Mouse (Mus musculus) intestine, embryonic 16.5 days (tissue): ENCODE results near the gene Samsn1. TPM values are rescaled to one million over a fixed set of nuclear protein-coding genes. Genes with fewer than 3 reads are reported as not detected.

ENCODE experiments used
- ATAC-seq: fragments of 200-750 bp; cut with Nextera tagmentation; 2 replicates; pipeline ENCODE4 v1.8.0; 2017; ENCODE audit warnings: moderate TSS enrichment, moderate library complexity
- H3K27ac ChIP-seq: fragments of 300-500 bp; sonication (generic); 2 replicates; pipeline ENCODE4 v1.5.1; 2014; ENCODE audit warnings: mild to moderate bottlenecking, low read length
- H3K27me3 ChIP-seq: fragments of 300-500 bp; sonication (generic); replicated peaks from 2 replicates; pipeline ENCODE4 v1.6.1; 2014; ENCODE audit warnings: low read length, control low read depth, mixed read lengths; ENCODE audit not compliant: control insufficient read depth, insufficient read depth
- H3K36me3 ChIP-seq: fragments of 300-500 bp; sonication (generic); 2 replicates; pipeline ENCODE4 v1.6.1; 2014; ENCODE audit warnings: low read length, control low read depth; ENCODE audit not compliant: control insufficient read depth, insufficient read depth
- H3K4me1 ChIP-seq: fragments of 300-500 bp; sonication (generic); 2 replicates; pipeline ENCODE4 v1.6.1; 2014; ENCODE audit warnings: low read length, control low read depth, mixed read lengths; ENCODE audit not compliant: control insufficient read depth, insufficient read depth
- H3K4me2 ChIP-seq: fragments of 300-500 bp; sonication (generic); 2 replicates; pipeline ENCODE4 v1.6.1; 2014; ENCODE audit warnings: low read depth, low read length, control low read depth
- H3K4me3 ChIP-seq: fragments of 300-500 bp; sonication (generic); 2 replicates; pipeline ENCODE4 v1.5.1; 2014; ENCODE audit warnings: mild to moderate bottlenecking, low read length
- H3K9ac ChIP-seq: fragments of 300-500 bp; sonication (generic); 2 replicates; pipeline ENCODE4 v1.6.1; 2014; ENCODE audit warnings: low read depth, low read length
- H3K9me3 ChIP-seq: fragments of 300-500 bp; sonication (generic); 2 replicates; pipeline ENCODE4 v1.6.1; 2016; ENCODE audit warnings: low read length, control low read depth; ENCODE audit not compliant: control insufficient read depth
- WGBS: fragments of 180-500 bp; shearing (Covaris S2); extraction: QIAGEN DNeasy Blood & Tissue Kit; methylation state at CpG from one replicate; pipeline ENCODE4 v1.1.7; 2014; 5-methylcytosine and 5-hydroxymethylcytosine counted together
- polyA plus RNA-seq: library from polyadenylated mRNA; unstranded; fragments of >200 nt; fragmentation: Nextera tagmentation; extraction: Ambion mirVana; gene quantifications from 2 replicates; pipeline ENCODE4 v1.2.1, GENCODE M21; 2015

Samsn1 gene
- polyA plus RNA-seq, 1 experiment from 2014 or later = 2.3 TPM

DNA sequence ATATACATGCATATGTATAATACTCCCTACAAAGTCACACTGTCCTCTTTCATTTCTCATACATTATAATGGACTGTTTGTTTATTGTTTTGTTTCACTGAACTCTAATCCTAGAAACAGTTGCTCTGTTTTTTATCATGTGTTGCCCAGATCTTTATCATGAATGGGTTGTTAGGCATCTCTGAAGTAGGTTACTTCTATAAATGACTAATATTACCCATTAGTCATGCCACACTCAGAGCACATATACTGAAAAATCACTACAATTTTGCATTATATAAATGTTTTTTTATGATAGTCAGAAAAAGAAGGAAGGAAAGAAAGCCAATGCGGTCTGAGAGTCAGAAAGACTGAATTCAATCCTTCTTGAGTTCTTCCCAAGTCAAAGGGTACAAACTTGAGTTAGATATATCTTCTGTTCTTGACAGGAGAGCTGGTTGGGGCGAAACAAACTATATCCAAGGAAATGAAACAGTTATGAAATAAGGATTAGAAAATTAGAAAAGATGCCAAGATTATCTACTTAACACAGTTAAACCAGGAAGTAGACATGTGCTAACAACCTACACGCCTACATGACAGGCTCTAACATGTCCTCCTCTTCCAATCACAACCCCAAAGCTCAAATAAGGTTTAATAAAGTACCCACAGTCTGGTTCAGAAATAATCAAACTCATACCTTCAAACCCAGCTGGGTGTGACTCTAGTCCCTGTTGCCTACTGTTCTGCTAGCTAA lies 122.0 kb downstream of the Samsn1 start:
- Histone ChIP-seq H3K4me2 (no peak overlapping the region), H3K27ac (no peak overlapping the region), H3K9ac (no peak overlapping the region), H3K4me3 (no peak overlapping the region), H3K27me3 (no peaks in the 10 kb centered on the region), H3K4me1 (no peaks in the 10 kb centered on the region), H3K36me3 (no peaks in the 10 kb centered on the region), H3K9me3 (no peaks in the 10 kb centered on the region)
- WGBS = 84% methylated on average over 3 of the region's 3 CpGs
- no peak for ATAC-seq

DNA sequence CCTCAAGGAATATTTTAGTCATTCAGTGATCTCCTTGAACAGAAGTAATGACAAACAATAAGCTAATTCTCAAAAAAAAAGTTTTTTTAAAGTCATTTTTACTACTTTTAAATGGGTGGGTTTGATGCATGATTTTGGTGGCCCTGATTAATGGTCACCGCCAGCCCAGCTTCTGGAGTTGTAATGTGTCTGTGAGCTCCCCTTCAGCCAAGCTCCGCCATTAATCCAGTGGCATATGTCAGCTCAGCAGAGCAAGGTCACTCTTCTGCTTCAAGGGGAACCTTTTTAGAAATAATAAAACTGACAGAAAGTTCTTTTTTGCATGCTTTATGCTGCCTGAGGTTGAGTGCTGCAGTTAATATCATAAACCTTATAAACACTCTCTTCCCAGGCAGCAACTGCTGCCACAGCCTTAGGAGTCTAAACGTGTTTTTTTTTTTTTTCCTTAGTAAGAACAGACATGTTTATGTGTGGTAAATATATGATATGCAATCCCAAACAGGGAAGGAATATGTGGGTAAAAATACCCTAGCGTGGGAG lies 124.2 kb downstream of the Samsn1 start:
- no peak for ATAC-seq
- no peaks in the 10 kb centered on the region for H3K9me3 ChIP-seq
- H3K9ac ChIP-seq = no peak overlapping the region
- no peak overlapping the region for H3K27ac ChIP-seq
- no peaks in the 10 kb centered on the region for H3K36me3 ChIP-seq
- no peak overlapping the region for H3K4me3 ChIP-seq
- H3K4me1 ChIP-seq = no peaks in the 10 kb centered on the region
- no peak overlapping the region for H3K4me2 ChIP-seq
- 58% methylated on average over 4 of the region's 4 CpGs for WGBS
- H3K27me3 ChIP-seq = no peaks in the 10 kb centered on the region

DNA sequence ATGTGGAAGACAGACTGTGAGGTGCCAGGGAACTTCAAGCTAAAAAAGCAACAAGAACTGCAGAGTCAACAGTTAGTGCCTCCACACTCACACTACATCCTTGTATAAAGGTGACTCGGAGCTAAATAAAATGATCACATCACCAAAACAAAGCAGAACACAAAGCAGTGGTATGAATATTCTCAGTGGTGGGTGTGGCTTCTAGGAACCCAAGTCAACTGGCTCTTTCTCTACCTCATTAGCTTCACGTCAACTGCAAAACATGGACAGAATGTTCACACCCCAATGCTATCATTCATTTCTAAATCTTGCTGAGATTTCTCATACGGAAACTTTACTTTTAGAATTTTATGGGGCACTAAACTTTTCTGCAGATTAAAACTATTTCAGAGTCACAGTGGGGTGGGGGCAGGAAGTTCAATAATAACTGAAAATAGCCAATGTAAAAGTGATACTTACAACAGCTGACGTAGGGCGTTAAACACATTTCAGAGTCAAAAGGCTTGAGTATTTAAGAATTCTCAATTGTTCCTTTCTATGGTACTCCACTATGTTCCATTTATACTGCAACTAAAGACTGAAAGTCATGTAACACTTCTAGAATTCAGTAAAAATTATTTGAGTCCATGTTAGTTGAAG lies 127.7 kb downstream of the Samsn1 start:
- Histone ChIP-seq H3K9ac (no peak overlapping the region), H3K9me3 (no peaks in the 10 kb centered on the region), H3K27ac (no peak overlapping the region), H3K4me1 (no peaks in the 10 kb centered on the region), H3K27me3 (no peaks in the 10 kb centered on the region), H3K4me3 (no peak overlapping the region), H3K36me3 (no peaks in the 10 kb centered on the region), H3K4me2 (no peak overlapping the region)
- no peak for ATAC-seq
- WGBS = 89% methylated on average over 5 of the region's 5 CpGs

DNA sequence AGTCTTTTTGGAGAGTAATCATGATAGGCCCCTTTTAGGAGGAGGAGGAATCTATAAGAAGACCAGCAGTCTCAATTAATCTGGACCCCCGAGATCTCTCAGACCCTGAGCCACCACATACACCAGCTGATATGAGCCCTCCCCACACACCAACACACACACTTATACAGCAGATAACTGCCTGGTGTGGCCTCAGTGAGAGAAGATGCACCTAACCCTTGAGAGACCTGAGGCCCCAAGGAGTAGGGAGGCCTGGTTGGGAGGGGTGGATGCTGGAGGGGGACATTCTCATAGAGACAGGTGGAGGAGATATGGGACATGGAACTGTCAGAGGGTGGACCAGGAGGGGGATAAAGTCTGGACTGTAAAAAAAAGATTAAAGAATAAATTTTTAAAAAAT lies 128.6 kb downstream of the Samsn1 start:
- no peaks in the 10 kb centered on the region for H3K9me3 ChIP-seq
- ATAC-seq = no peak
- H3K9ac ChIP-seq = no peak overlapping the region
- 94% methylated on average over 1 of the region's 1 CpGs for WGBS
- H3K27me3 ChIP-seq = no peaks in the 10 kb centered on the region
- H3K4me3 ChIP-seq = no peak overlapping the region
- no peak overlapping the region for H3K27ac ChIP-seq
- H3K4me2 ChIP-seq = no peak overlapping the region
- H3K4me1 ChIP-seq = no peaks in the 10 kb centered on the region
- H3K36me3 ChIP-seq = no peaks in the 10 kb centered on the region

DNA sequence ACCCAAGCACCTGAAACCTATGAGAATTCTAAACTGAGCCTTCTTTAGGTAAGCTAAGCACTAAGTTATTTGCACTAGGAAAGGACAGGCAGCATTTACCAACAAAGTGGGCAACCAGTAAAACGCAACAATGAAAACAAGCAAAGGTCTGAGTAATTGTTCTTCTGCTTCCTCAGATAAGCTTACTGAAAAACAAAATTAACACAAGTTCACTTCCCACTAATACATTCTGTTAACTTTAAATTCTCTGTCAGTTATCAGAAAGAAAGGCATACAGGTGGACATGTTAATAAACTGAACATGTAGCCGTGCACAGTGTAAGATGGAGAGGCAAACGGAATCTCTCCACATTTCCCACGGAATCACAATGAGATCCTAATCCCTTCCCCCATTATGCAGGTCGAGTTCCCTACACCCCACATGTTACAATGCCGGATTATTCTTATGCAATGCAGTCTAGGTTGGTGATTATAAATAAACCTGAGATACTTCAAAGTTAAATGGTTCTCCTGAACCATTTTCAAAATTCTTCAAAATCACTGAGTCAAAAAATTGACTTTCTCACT lies 132.9 kb downstream of the Samsn1 start:
- no peaks in the 10 kb centered on the region for H3K4me1 ChIP-seq
- WGBS = 71% methylated on average over 6 of the region's 6 CpGs
- no peak for ATAC-seq
- H3K9ac ChIP-seq = no peak overlapping the region
- no peaks in the 10 kb centered on the region for H3K36me3 ChIP-seq
- H3K27ac ChIP-seq = no peak overlapping the region
- H3K9me3 ChIP-seq = no peaks in the 10 kb centered on the region
- no peak overlapping the region for H3K4me3 ChIP-seq
- no peak overlapping the region for H3K4me2 ChIP-seq
- no peaks in the 10 kb centered on the region for H3K27me3 ChIP-seq

DNA sequence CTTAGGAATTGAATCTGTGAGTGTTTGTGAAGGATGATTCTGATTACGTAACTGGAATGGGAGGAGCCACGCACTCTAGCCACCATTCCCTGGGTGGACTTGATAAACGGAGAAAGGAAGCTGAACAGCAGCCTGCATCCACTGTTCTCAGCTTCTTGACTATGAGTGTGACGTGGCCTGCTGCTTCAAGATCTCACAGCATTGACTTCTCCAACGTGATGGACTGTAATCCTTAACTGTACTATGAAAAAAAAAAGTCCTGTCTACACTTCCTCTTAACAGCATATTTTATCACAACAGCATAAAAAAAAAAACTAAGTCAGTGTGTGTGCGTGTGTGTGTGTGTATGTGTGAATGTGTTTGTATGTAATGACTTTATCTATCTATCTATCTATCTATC lies 134.9 kb downstream of the Samsn1 start:
- no peaks in the 10 kb centered on the region for H3K36me3 ChIP-seq
- no peak for ATAC-seq
- no peak overlapping the region for H3K27ac ChIP-seq
- no peak overlapping the region for H3K9ac ChIP-seq
- H3K9me3 ChIP-seq = no peaks in the 10 kb centered on the region
- WGBS = 76% methylated on average over 6 of the region's 6 CpGs
- H3K27me3 ChIP-seq = no peaks in the 10 kb centered on the region
- no peaks in the 10 kb centered on the region for H3K4me1 ChIP-seq
- no peak overlapping the region for H3K4me3 ChIP-seq
- no peak overlapping the region for H3K4me2 ChIP-seq

DNA sequence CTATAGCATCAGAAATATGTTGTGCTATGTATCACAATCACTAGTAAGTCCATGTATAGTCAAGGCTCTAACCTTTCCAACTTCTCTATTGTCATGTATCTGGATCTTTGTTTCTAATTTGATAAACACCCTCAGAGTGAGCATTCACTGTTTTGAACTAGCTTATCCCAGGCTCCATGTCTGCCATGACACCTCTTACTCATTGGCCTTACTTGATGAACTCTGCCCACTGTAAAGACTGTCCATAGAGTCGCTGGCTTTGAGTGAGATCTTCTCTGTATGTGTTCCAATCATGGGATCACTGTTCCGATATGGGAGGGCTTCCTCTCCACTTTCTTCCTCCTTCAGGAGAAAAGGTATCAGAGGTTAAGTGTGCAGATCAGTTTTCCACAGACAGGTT lies 143.2 kb downstream of the Samsn1 start:
- Histone ChIP-seq H3K9ac (no peak overlapping the region), H3K4me1 (no peaks in the 10 kb centered on the region), H3K4me2 (no peak overlapping the region), H3K27ac (no peak overlapping the region), H3K4me3 (no peak overlapping the region), H3K36me3 (no peaks in the 10 kb centered on the region), H3K27me3 (no peaks in the 10 kb centered on the region), H3K9me3 (no peaks in the 10 kb centered on the region)
- WGBS = 88% methylated on average over 2 of the region's 2 CpGs
- ATAC-seq = no peak

DNA sequence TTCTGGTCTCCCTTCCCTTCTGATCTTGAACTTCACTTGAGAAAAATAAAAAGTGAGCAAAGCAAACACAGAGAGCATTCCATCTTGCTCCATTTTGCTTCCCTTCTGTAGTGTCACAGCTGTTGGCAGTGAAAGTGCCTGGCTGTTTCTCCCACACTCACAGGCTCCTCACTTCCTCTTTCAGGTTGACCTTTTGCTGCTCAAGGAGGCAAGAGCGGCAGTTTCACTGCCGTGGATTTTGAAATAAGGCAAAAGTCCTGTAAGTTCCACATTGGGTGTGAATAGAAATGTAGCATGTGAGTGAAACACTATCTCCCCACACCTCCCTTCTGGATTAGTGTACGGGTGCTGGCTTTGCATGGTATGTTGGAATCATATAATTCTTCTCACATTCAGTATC lies 144.9 kb downstream of the Samsn1 start:
- Histone ChIP-seq H3K4me3 (no peak overlapping the region), H3K36me3 (no peaks in the 10 kb centered on the region), H3K9ac (no peak overlapping the region), H3K27me3 (no peaks in the 10 kb centered on the region), H3K4me2 (no peak overlapping the region), H3K27ac (no peak overlapping the region), H3K9me3 (no peaks in the 10 kb centered on the region), H3K4me1 (no peaks in the 10 kb centered on the region)
- ATAC-seq = no peak
- 56% methylated on average over 3 of the region's 3 CpGs for WGBS

DNA sequence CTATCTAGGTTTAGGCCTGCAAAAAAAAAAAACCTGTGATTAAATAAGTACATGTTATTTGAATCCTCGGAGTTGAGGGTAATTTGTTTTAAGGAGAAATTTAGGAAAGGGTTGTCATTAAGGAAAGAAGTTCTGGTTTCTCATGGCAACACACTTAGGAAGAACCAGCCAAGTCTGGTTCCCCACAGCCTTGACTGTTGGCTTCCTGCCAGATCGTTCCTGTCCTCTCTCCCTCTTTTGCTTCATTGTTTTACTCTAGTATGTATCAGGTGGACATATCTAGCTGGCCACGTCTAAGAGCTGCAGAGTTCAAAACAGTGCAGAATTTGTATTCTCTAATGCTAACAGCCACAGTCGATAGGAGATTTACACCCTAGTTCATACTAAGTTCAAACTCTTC lies 146.2 kb downstream of the Samsn1 start:
- Histone ChIP-seq H3K36me3 (no peaks in the 10 kb centered on the region), H3K4me3 (no peak overlapping the region), H3K9me3 (no peaks in the 10 kb centered on the region), H3K27me3 (no peaks in the 10 kb centered on the region), H3K27ac (no peak overlapping the region), H3K4me1 (no peaks in the 10 kb centered on the region), H3K9ac (no peak overlapping the region), H3K4me2 (no peak overlapping the region)
- WGBS = 65% methylated on average over 4 of the region's 4 CpGs
- ATAC-seq = no peak
